Mouse (Mus musculus) spleen, postnatal 10 days (tissue): ENCODE data around the gene Trim60.
A peak's percentile ranks its signal among the peaks of the same experiment; 100 is the strongest.
"Not testable (repeated sequence)": the region's sequence is repeated elsewhere in the genome, so short reads cannot be mapped to it uniquely, and the experiment has no call there.

Source experiments
- DNase-seq, 2 experiments: peaks; one replicate each; pipeline ENCODE4 v3.0.0; 2021 to 2022; ENCODE audit warnings: low spot score in 2 of 2

Gene Trim60

DNA sequence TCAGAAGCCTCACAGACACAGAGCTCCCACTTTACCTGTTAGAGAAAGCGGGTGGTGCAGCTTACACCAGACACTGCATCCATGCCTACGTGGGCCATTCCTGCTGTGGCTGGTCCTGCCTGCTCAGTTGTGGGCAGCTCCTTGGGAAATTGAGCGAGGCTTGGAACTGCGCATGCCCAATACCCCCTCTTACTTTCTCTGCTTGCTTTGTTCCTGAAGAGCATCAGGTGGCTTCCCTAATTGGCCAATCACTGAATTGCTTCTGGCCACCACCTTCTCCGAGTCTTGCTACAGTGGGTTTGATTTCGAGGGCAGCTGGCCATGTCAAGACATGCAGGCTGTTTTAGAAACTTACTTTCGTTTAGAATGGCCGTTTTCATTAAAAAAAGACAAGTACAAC lies at the start of gene Trim60, which contains the start of gene Trim61:
Gene Trim60 (minus strand): TSS at position 162 of the 400 bp plus-strand sequence.
Gene Trim61 (minus strand): TSS at position 101 of the 400 bp plus-strand sequence.
- no peak for DNase-seq

DNA sequence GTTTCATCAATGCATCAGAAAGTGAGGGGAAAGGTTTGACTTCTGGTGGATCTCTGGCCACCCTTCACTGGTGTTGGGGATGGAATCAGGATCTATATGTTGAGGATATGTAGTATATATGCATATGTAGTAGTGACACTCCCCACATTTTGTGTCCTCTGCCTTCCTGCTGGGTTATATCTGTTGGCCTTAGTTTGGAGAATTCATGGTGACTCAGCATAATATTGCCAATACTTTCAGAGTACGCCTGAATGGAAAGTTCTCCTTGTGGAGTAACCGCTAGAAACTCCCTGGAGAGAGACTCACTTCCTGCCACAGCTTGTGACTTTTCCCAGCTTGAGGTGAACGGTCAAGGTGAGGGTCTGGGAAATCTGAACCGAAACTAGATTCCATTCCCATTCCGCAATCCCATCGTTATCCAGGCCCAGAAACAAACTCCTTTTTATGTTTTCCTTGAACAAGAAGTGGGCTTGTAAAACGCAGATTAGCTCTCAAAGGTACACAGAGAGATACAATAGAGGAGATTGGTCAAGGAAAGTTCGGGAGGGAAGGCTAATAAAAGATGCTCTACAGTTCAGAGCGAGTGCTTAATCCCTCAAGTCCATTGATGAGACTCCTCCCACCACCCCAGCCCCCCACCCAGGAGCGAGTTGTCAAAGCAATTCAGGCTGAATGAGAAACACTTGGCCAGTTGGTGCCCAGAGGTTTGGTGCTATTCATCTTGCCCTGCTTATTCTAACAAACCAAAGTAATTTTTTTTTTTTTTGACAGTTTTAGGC lies 49.5 kb upstream of the Trim60 start:
- DNase-seq: no peak

DNA sequence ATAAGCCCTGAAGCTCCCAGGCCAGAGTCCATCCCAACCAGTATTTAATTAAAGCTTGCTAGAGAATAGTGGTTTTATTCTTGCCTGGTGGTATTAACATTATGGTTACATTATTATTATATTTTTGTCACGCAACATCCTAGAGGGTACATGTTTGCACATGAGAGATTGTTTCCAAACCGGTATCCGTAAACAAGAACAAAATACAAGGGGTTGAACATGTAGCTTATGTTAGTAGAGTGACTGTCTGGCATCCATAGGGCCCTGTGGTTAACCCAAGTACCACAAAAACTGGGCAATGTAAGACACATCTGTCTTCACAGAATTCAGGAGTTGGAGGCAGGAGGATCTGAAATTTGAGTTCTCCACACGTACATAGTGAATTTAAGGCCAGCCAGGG lies 48.6 kb upstream of the Trim60 start:
- no peak for DNase-seq

DNA sequence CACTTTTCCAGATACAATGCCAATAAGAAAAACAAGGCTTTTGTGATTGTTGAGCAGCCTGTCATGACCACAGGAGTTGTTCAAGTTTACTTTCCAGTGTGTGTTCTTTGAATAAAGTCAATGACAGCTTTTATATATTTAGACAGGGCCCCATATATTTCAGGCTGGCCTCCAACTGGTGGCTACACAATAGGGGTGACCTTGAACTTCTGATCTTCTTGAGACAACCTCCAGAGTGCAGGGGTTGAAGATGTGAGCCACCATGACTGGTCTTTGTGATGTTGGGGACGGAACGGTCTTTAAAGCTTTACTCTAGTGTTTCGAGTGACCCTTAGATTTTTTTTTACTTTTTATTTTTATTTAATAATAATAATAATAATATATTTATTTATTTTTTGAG lies 47.2 kb upstream of the Trim60 start:
- no peak for DNase-seq

DNA sequence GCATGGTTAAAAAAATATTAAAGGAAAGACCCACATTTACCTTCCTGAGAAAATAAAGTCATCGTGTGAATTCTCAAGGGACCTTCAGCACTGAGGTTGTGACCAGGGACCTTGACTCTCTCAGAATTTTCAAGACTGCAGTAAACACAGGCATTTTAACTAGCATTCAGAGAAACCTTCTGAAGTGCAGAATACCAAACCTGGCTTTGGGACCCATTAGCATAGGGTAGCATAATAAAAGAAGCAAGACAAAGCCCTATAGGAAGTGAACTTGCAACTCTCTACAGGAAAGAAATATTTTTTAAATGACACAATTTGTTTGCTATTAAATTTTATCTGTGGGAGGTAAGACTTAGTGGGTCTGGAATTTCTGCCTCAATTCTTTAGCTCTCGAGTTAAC lies 45.7 kb upstream of the Trim60 start:
- no peak for DNase-seq

DNA sequence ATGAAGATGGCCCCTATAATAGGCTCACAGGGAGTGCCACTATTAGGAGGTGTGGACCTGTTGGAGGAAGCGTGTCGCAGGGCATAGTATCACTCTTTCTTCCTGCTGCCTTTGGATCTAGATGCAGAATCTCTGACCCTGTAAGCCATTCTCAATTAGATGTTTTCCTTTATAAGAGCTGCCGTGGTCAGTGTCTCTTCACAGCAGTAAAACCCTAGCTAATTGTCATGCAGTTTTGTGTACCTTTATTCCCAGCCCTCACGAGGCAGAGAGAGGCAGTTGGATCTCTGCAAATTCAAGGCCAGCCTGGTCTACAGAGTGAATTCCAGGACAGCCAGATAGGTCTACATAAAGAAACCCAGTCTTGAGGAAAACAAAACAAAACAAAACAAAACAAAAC lies 43.8 kb upstream of the Trim60 start:
- DNase-seq: no peak

DNA sequence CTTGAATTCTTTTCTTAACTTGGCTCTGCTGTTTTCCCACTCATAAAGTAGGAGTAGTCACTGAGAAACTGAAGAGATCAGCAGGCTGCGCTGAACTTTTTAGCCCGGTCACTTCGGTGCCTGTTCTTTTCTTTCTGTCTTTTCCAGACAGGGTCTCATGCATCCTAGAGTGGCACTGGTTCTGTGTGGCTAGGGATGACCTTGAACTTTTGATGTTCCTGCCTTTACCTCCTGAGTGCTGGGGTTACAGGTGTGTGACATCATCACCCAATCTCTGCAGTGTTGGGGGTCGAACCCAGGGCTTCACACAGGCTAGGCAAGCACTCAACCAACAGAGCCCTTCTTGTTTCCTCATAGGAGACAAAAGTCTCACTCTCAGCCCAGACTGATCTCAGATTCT lies 38.3 kb upstream of the Trim60 start:
- DNase-seq: no peak

DNA sequence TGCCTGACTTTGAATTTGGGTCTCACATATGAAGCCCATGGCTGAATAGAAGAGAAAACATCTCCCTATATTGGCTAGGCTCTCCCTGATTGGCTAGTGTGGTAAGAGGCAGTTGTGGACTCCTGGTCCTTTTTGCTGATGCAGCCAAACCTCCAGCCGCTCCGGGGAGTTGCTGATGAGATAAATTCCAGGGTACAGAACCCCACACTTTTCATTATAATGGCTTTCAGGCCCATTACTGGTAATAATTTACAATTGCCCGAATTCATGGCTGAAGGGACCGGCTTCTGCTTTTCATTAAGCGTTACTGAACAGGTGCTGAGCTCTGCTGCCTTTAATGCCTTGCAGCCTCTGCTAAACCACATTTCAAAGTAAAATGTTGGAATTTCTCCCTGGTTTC lies 35.6 kb upstream of the Trim60 start:
- no peak for DNase-seq

DNA sequence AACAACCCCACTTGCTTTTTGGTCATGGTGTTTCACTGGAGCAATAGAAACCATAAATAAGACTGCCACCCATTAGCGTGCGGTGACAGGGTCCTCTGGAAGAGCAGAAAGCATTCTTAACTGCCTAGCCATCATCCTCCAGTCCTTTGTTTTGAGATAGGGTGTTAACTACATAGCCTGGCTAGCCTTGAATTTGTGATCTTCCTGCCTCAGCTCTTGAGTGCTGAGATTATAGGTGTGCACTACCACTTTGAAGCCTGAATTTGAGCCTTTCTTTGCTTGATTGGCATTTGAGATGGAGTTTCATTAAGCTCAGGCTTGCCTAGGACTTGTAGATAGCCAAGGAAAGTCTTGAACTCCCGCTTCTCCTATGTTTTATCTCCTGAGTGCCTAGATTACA lies 35.2 kb upstream of the Trim60 start:
- DNase-seq: no peak

DNA sequence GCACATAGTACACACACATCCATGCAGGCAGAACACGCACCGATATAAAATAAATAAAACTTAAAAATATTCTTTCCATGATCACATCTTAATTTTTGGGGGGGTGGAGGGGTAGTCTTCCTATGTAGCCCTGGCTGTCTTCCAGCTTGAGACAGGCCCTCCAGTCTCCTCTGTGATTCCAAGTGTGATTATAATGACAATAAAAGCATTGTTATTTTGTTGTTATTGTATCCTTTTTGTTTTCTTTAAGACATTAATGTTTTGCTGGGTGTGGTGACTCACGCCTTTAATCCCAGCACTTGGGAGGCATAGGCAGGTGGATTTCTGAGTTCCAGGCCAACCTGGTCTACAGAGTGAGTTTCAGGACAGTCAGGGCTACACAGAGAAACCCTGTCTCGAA lies 29.4 kb upstream of the Trim60 start:
- no peak for DNase-seq

DNA sequence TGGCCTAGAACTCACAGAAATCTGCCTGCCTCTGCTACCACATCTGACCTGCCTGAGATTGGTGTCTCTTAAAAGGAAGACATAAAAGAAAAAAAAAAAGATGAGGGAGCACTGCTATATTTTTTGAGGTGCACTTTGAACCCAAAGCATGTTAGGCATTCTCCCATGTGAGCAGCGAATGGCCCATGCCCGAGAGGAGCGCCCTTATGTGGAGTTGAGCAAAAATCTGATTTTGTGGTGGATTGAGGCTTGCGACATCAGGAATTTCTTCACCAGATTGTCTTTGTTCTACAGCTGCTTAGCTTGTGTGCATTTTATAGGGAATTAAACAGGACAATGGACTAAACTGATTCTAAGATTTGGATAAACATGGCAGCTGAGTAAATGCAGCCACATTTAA lies 28.8 kb upstream of the Trim60 start:
- no peak for DNase-seq

DNA sequence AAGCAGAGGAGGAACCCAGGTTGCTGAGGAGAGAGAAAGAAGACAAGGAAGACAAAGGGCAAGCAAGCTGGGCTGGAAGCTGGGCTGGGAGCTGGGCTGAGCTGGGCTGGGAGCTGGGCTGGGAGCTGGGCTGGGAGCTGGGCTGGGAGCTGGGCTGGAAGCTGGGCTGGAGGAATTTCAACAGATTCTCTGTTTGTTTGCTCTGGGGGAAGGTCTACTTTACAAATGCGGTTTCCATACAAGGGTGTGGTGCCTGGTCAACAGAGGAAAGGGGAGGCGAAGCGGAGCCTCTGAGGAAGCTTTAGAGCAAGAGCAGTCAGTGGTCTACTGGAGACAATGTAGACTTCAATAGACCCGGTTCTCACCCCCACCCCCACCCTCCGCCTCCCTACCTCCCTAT lies 28.2 kb upstream of the Trim60 start:
- no peak for DNase-seq

DNA sequence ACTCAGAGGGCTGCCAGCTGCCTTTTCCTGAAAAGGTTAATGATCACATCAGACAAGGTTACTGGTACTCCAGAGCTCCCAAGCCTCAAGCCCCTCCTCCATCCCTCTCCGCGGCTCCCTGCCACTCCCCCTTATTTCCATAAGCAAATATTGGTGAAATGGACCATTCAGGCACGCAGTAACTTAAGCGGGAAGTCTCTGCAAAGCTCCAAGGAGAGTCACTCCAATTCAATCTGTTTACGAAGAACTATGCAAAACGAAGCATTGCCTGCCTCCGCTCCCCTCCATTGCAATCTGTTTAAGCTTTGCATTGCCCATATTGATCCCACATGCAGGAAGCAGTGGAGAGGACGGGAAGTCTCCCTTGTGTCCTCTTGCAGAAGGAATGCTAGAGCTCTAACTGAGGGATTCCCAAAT lies 18.7 kb upstream of the Trim60 start, which contains the start of gene Apela:
Gene Apela (minus strand): TSS at position 220 of the 417 bp plus-strand sequence.
- no peak for DNase-seq

DNA sequence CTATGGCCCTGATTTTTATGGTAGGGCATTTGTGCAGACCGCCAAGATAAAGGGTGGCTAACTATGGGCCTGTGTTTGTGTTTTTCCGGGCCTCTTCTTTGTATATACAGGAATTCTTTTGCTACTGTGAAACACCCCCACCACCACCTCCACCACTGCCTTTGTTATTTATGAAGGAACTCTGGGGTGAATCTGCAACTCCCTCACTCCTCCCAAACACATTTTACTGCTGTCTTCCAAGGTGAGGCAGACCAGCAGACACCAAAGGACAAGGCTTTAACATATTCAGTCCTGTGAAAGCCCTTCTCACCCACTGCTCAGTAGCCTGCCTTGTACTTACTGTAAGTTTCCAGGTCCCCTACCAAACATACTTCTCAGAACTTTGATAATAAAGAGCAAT lies 15.8 kb upstream of the Trim60 start:
- no peak for DNase-seq

DNA sequence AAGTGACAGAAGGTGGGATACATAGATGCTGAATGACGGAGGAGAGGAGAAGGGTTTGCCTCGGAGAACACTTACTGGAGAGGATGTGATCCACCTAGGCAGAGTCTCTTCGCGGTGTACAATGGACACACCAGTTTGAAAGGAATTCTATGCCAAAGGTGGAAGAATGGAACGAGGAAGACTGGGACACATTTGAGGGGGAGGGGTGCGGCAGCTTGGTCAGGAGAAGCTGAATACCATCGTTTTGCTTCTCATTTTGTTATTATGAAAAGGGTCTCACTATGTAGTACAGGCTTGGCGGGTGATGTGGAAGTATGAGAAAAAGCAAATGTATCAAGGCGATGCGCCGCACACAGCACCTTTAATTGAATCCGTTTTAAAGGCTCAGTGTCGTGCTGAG lies 14.7 kb upstream of the Trim60 start:
- DNase-seq: no peak

DNA sequence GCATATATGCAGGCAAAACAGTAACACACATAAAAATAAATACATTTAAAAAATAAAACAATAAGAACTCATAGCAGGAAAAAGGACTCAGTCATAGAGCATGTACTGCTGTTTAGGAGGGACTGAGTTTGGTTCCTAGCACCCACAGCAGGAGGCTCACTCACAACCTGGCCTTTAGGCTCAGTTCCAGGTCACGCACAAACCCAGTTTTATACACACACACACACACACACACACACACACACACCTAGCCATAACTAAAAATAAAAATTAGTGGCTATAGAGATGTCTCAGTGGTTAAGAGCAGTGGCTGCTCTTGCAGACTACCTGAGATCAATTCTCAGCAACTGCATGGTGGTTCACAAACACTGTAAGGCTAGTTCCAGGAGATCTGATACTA lies 13.7 kb upstream of the Trim60 start:
- no peak for DNase-seq

DNA sequence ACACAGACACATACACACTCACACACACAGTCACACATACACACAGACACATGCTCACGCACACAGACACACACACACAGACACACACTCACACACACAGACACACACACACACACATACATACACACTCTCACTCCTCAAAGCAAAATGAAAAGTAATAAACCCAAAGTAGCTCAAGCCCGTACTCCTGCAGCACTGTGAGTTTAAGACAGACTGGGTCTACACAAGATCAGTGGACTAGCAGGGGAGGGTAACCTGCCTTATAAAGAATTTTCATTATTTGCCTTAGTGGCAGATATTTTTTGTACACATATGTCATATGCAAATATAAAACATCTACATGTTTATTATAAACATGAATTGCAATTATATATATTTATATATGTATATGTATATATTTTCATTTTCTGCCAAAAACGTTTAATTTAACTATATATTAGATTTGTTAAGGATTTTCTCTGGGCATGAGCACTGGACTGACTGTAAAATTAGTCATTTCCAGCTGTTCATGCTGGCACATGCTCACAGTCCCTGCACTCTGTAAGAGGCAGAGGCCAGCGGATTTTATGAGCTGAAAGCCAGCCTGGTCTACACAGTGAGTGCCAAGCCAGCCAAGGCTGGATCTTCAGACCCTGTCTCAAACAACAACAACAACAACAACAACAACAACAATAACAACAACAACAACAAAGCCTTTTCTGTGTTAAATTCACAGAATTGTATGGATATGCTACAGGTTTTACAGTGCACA lies 12.5 kb upstream of the Trim60 start:
- DNase-seq: no peak

DNA sequence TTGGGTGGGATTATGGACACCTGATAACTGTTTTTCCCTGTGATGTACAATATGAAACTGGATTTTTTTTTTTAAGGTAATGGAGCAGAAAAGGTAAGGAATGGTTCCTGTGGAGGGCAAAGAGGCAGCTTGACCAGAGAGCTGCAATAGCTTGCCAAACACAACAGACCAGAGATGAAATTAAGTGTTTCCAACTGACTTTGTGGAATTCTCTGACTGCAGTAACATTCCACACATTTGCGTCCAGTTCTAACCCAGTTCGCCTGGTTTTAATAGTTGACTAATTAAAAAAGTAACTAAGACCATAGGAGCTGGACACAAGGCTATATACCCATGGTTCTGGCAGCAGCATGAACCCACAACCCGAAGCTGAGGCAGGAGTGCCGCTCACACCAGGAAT lies 11.4 kb upstream of the Trim60 start:
- DNase-seq: no peak

DNA sequence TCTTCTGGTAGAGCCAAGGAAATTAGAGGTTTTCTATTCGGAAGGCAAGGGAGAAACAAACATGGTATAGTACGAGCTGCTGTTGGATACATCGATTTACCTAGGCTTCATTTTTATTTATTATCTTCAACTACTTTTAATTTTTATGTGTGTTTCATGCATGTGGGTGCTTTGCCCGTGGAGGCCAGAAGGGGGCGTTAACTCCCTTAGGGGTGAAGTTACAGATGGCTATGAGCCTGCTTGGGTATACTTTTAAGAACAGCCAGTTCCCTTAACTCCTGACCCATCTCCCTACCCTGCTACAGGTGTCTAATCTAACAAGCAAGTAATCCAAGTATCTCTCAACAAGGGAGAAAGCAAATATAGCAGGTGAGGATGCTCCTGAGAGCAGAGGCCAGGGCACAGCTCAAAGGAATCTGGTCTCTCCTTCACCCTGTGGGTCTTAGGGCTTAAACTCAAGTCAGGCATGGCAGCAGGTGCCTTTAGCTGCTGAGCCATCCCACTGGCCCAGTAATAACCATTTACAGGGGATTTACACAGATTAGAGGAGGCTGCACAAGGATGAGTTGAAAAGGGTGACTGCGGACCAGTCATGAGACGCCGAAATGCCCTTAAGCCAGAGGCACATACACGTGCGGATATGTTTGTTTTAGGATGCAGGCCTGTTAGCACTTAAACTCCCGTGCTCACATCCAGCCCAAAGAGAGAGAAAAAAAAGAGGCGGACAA lies 10.7 kb upstream of the Trim60 start:
- no peak for DNase-seq

DNA sequence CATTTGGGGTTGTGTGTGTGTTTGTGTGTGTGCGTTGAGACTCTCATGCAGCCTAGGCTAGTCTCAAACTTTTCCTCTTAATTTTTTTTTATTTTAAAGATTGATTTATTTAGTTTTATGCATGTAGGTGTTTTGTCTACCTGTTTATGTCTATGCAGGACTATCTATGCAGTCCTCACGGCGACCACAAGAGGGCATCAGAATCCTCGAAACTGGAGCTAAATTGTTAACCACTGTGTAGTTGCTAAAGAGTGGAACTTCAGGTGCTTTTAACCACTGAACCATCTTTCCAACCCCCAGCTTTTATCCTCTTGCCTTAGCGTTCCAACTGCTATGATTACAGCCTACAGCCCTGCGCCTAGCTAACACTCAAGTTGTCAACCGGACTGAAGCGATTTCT lies 4.1 kb upstream of the Trim60 start:
- DNase-seq: peak; percentile 6 to 60

DNA sequence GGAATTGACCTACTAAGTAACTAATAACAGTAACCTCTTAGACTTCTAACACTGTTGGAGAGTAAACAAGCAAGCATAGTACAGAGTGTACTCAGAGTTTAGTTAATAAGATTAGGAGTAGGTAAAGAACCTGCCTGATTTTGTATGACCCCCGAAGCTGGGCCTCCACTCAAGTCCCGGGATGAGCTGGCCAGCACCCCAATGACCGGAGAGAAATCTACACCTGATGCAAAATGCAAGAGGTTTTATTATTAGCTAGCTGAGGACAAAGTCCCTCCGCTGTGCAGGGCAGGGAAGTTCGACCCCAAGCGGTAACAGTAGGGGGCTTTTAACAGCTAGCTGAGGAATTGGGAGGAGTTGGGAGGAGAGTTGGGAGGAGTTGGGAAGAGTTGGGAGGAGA lies 10.8 kb downstream of the Trim60 start:
- DNase-seq: not testable (repeated sequence)

DNA sequence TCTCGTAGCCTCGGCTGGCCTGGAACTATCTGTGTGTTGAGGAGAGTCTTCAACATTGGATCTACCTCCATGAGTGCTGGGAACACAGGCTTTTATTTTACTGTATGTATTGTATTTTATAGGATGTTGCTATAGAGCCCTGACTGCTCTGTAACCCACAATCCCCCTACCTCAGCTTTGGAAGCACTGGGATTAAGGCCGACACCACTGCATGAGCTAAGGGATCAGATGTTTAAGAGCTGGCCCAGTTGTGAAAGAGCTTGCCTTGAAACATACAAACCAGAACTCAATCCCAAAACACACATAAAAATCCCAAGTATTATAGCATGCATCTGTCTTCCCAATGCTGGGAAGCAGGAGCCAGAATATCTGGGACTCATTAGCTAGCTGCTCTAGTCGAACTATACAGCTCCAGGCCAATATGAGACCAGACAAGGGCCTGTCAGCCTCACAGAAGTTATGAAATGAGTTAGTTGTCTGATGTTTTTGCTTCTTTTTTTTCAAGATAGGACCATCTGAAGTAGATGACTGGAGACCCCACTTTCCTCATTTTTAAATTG lies 19.5 kb downstream of the Trim60 start:
- no peak for DNase-seq
